Mouse (Mus musculus) C2C12 (cell line): ENCODE measurements at regions not wholly inside any gene's neighbourhood (a gene's known extent, or its start where the extent isn't known, plus 50 kb on each side); places are given as distances from the start of the nearest gene placed in this dataset.
A peak's percentile ranks its signal among the peaks of the same experiment; 100 is the strongest.

Experiments
- H3K27me3 ChIP-seq: one replicate; pipeline ENCODE4 v1.6.1; 2011; ENCODE audit not compliant: control insufficient read depth, insufficient read depth, insufficient read length
- H3K36me3 ChIP-seq: one replicate; pipeline ENCODE4 v1.6.1; 2011; ENCODE audit not compliant: control insufficient read depth, insufficient read depth
- H3K4me3 ChIP-seq: one replicate; pipeline ENCODE4 v1.5.1; 2011; ENCODE audit warnings: mild to moderate bottlenecking, control low read depth; ENCODE audit not compliant: poor library complexity, insufficient read depth, severe bottlenecking
- H3K79me2 ChIP-seq: one replicate; pipeline ENCODE4 v1.6.1; 2011; ENCODE audit not compliant: control insufficient read depth, insufficient read depth
- H3K79me3 ChIP-seq: one replicate; pipeline ENCODE4 v1.6.1; 2011; ENCODE audit warnings: low read depth, control low read depth
- H3ac ChIP-seq: one replicate; pipeline ENCODE3; 2011; ENCODE audit warnings: low read depth; ENCODE audit not compliant: control insufficient read depth, insufficient read length
- CEBPB ChIP-seq: IDR thresholded peaks from one replicate; pipeline ENCODE4 v1.6.1; 2011; ENCODE audit warnings: low read depth, mild to moderate bottlenecking, control low read depth, moderate library complexity
- CTCF ChIP-seq: IDR thresholded peaks from one replicate; pipeline ENCODE4 v1.5.1; 2011; ENCODE audit not compliant: control insufficient read depth, insufficient read depth, insufficient read length
- FOSL1 ChIP-seq: IDR thresholded peaks from one replicate; pipeline ENCODE4 v1.8.0; 2011; ENCODE audit warnings: mild to moderate bottlenecking, low read length; ENCODE audit not compliant: poor library complexity, insufficient read depth, severe bottlenecking
- MAX ChIP-seq: IDR thresholded peaks from one replicate; pipeline ENCODE4 v1.6.1; 2011; ENCODE audit warnings: mild to moderate bottlenecking, control low read depth
- MYOD1 ChIP-seq: IDR thresholded peaks from one replicate; pipeline ENCODE4 v1.6.1; 2011; ENCODE audit warnings: low read depth; ENCODE audit not compliant: control insufficient read depth, insufficient read length
- MYOG ChIP-seq: IDR thresholded peaks from one replicate; pipeline ENCODE4 v1.6.1; 2011; ENCODE audit not compliant: control insufficient read depth, insufficient read length; ENCODE audit errors: extremely low read depth
- USF1 ChIP-seq: IDR thresholded peaks from one replicate; pipeline ENCODE4 v1.6.1; 2011; ENCODE audit warnings: low read depth, mild to moderate bottlenecking, control low read depth, moderate library complexity

DNA sequence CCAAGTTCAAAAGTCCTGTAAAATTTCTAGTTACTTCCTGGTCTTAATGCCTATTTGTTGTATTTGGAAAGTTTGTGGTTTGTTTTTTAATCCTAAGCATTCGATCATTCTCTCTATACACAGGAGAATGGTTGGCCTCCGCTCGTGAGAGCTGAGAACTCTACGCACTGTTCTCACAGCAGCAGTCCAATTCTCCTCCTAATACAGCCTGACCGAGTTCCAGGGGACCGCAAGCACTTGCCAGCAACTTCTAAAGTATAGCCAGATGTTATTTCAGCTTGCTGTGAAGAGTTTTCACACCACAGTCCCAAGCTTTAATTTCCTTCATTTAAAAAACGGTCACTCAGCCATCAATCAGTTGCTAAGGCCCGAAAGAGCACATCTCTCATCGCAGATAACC is 329.3 kb upstream of the Hsf2 start:
- TF ChIP-seq CEBPB (no peak), USF1 (no peak), CTCF (no peak), FOSL1 (no peak), MYOG (no peak)
- no peaks in the 10 kb centered on the region for H3K79me3 ChIP-seq
- no peaks in the 10 kb centered on the region for H3K36me3 ChIP-seq
- no peaks in the 10 kb centered on the region for H3K79me2 ChIP-seq
- H3K27me3 ChIP-seq = no peaks in the 10 kb centered on the region
- no peak overlapping the region for H3ac ChIP-seq
- H3K4me3 ChIP-seq = no peak overlapping the region

- Histone ChIP-seq H3K79me3 (no peaks in the 10 kb centered on the region), H3K36me3 (no peaks in the 10 kb centered on the region), H3K27me3 (no peaks in the 10 kb centered on the region), H3ac (no peak overlapping the region), H3K79me2 (no peaks in the 10 kb centered on the region), H3K4me3 (no peak overlapping the region)
- TF ChIP-seq USF1 (no peak), FOSL1 (peak; percentile 49)
These were observed 325.6 kb upstream of the Hsf2 start for GRCm38 (mm10) chr10:57160546-57160945.

- TF ChIP-seq USF1 = no peak
- no peak for TF ChIP-seq CTCF
- no peak for TF ChIP-seq MAX
- TF ChIP-seq CEBPB = no peak
- TF ChIP-seq FOSL1 = no peak
- TF ChIP-seq MYOG = no peak
- no peak for TF ChIP-seq MYOD1
- Histone ChIP-seq H3K36me3 (no peaks in the 10 kb centered on the region), H3K27me3 (no peaks in the 10 kb centered on the region)
These were observed 322.8 kb upstream of the Hsf2 start for GRCm38 (mm10) chr10:57163359-57163758.

DNA sequence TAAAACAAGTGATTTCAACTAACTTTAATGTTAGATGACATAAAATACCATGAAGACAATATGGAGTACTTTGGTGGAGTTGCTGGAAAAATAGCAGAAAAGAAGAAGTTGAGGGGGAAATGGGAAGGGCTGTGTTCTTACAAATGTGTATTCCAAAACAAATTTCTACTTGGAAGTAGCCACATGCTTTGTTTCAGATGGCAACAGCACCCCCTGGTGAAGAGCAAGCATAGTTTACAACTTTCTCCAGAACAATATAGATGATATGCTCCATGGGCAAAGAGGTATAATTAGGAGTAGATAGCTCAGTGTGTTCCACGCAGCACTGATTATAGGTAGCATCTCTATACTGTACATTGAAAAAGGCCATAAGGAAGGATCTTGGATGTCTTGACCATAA is 302.6 kb upstream of the Hsf2 start:
- H3K79me2 ChIP-seq = no peaks in the 10 kb centered on the region
- H3K27me3 ChIP-seq = no peaks in the 10 kb centered on the region
- no peak overlapping the region for H3K4me3 ChIP-seq
- H3ac ChIP-seq = no peak overlapping the region
- TF ChIP-seq CTCF = no peak
- no peak for TF ChIP-seq MAX
- TF ChIP-seq USF1 = no peak
- no peak for TF ChIP-seq CEBPB
- no peak for TF ChIP-seq MYOG
- H3K36me3 ChIP-seq = no peaks in the 10 kb centered on the region
- H3K79me3 ChIP-seq = no peaks in the 10 kb centered on the region

More at GRCm38 (mm10) chr10:57163359-57163758, 322.8 kb upstream of the Hsf2 start:
- no peak overlapping the region for H3K4me3 ChIP-seq
- H3K79me2 ChIP-seq = no peaks in the 10 kb centered on the region
- H3ac ChIP-seq = no peak overlapping the region
- no peaks in the 10 kb centered on the region for H3K79me3 ChIP-seq

GRCm38 (mm10) chr10:57210701-57211100 is 275.5 kb upstream of the Hsf2 start:
- TF ChIP-seq MYOD1 = no peak
- TF ChIP-seq CTCF = no peak
- TF ChIP-seq CEBPB = no peak
- no peak for TF ChIP-seq MYOG
- TF ChIP-seq MAX = no peak
- Histone ChIP-seq H3K36me3 (no peaks in the 10 kb centered on the region), H3K79me2 (no peaks in the 10 kb centered on the region), H3K27me3 (no peaks in the 10 kb centered on the region), H3K79me3 (no peaks in the 10 kb centered on the region), H3K4me3 (no peak overlapping the region), H3ac (no peak overlapping the region)

- H3K36me3 ChIP-seq = no peaks in the 10 kb centered on the region
- no peak overlapping the region for H3ac ChIP-seq
- no peaks in the 10 kb centered on the region for H3K79me3 ChIP-seq
- no peak overlapping the region for H3K4me3 ChIP-seq
- TF ChIP-seq MAX = no peak
- TF ChIP-seq CTCF = no peak
- TF ChIP-seq CEBPB = no peak
- TF ChIP-seq USF1 = no peak
- TF ChIP-seq MYOD1 = no peak
- TF ChIP-seq FOSL1 = no peak
- no peak for TF ChIP-seq MYOG
- H3K79me2 ChIP-seq = no peaks in the 10 kb centered on the region
- H3K27me3 ChIP-seq = no peaks in the 10 kb centered on the region
These were observed 255.1 kb upstream of the Hsf2 start for GRCm38 (mm10) chr10:57231117-57231516.

DNA sequence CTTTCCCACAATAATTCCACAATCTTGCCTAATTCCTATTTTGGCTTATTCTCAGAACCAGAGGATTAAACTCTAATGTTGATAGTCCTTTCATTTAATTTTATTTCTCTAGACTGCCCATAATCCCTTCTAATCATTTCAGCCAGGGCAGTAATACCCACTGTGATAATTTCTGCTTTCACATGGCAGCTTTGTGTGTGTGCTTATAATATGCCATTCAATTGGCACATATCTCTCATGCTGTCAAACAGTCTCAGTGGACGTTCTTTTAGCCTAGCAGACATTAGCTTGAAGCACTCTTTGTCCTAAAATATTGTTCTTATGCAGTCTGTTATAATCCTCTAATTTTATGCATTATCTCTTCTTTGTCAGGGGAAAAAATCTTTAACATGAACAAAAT is 205.0 kb upstream of the Hsf2 start:
- TF ChIP-seq CTCF (no peak), MAX (no peak), MYOD1 (no peak), USF1 (no peak), CEBPB (no peak), MYOG (no peak), FOSL1 (no peak)
- no peak overlapping the region for H3ac ChIP-seq
- H3K27me3 ChIP-seq = no peaks in the 10 kb centered on the region

More for the DNA sequence above, 205.0 kb upstream of the Hsf2 start:
- Histone ChIP-seq H3K79me2 (no peaks in the 10 kb centered on the region), H3K36me3 (no peaks in the 10 kb centered on the region), H3K4me3 (no peak overlapping the region), H3K79me3 (no peaks in the 10 kb centered on the region)
